Mouse (Mus musculus) liver, postnatal 0 days (tissue): ENCODE results near the gene Meaf6. TPM values are rescaled to one million over a fixed set of nuclear protein-coding genes. Genes with fewer than 3 reads are reported as not detected.

ENCODE experiments used
- ATAC-seq: fragments of 200-750 bp; cut with Nextera tagmentation; 2 replicates; pipeline ENCODE4 v1.8.0; 2017; ENCODE audit warnings: mild to moderate bottlenecking, moderate library complexity
- DNase-seq: peaks from one replicate; pipeline ENCODE4 v3.0.0-alpha.2; 2016
- H3K27ac ChIP-seq: fragments of 300-500 bp; sonication (generic); 2 replicates; pipeline ENCODE4 v1.5.1; 2014; ENCODE audit warnings: antibody characterized with exemption, moderate library complexity, mild to moderate bottlenecking, low read depth
- H3K27me3 ChIP-seq: fragments of 300-500 bp; sonication (generic); 2 replicates; pipeline ENCODE4 v1.6.1; 2014; ENCODE audit warnings: low read length, control low read depth, mixed read lengths; ENCODE audit not compliant: insufficient read depth
- H3K36me3 ChIP-seq: fragments of 300-500 bp; sonication (generic); replicated peaks from 2 replicates; pipeline ENCODE4 v1.6.1; 2014; ENCODE audit warnings: mild to moderate bottlenecking, control low read depth, low read length, moderate library complexity, mixed read lengths; ENCODE audit not compliant: insufficient read depth
- H3K4me1 ChIP-seq: fragments of 300-500 bp; sonication (generic); 2 replicates; pipeline ENCODE4 v1.6.1; 2014; ENCODE audit warnings: antibody characterized with exemption, mild to moderate bottlenecking, control low read depth; ENCODE audit not compliant: insufficient read depth
- H3K4me2 ChIP-seq: fragments of 300-500 bp; sonication (generic); 2 replicates; pipeline ENCODE4 v1.6.1; 2014; ENCODE audit warnings: low read depth, mild to moderate bottlenecking, low read length, moderate library complexity, mixed read lengths
- H3K4me3 ChIP-seq: fragments of 300-500 bp; sonication (generic); 2 replicates; pipeline ENCODE4 v1.5.1; 2014; ENCODE audit warnings: low read depth, low read length
- H3K9ac ChIP-seq: fragments of 300-500 bp; sonication (generic); replicated peaks from 2 replicates; pipeline ENCODE4 v1.6.1; 2014; ENCODE audit warnings: mild to moderate bottlenecking, moderate library complexity
- H3K9me3 ChIP-seq: fragments of 300-500 bp; sonication (generic); 2 replicates; pipeline ENCODE4 v1.6.1; 2016; ENCODE audit warnings: mild to moderate bottlenecking, control low read depth, low read length, mixed read lengths
- CTCF ChIP-seq: sonication (generic); IDR thresholded peaks from 2 replicates; pipeline ENCODE4 v1.5.1; 2016; ENCODE audit warnings: antibody characterized with exemption, low read depth
- EP300 ChIP-seq: IDR thresholded peaks from 2 replicates; pipeline ENCODE4 v1.6.1; 2016; ENCODE audit warnings: antibody characterized with exemption, low read depth, mild to moderate bottlenecking
- WGBS: fragments of 180-500 bp; shearing (Covaris S2); extraction: QIAGEN DNeasy Blood & Tissue Kit; methylation state at CpG from one replicate; pipeline ENCODE4 v1.1.7; 2014; ENCODE audit not compliant: insufficient replicate concordance; 5-methylcytosine and 5-hydroxymethylcytosine counted together
- polyA plus RNA-seq: library from polyadenylated mRNA; unstranded; fragments of >200 nt; fragmentation: Nextera tagmentation; extraction: Ambion mirVana; gene quantifications from 2 replicates; pipeline ENCODE4 v1.2.1, GENCODE M21; 2015

The Meaf6 gene
- polyA plus RNA-seq, 1 experiment from 2014 or later, result 15.2 TPM

GRCm38 (mm10) chr4:125059025-125059424 lies 25.9 kb upstream of the Meaf6 start:
- TF ChIP-seq EP300 (no peak), CTCF (peak; percentile 88)
- ATAC-seq (peak; percentile 64), DNase-seq (peak; percentile 59)
- Histone ChIP-seq H3K4me1 (peaks cover 4% of the 10 kb centered on the region; the same call in 1 of the 2 replicates), H3K27ac (no peak overlapping the region), H3K9ac (no peak overlapping the region), H3K36me3 (peaks cover 20% of the 10 kb centered on the region), H3K27me3 (no peaks in the 10 kb centered on the region), H3K9me3 (no peaks in the 10 kb centered on the region), H3K4me2 (peak overlapping the region; percentile 47), H3K4me3 (no peak overlapping the region)
- WGBS, result 7% methylated on average over 8 of the region's 8 CpGs

GRCm38 (mm10) chr4:125063829-125064228 lies 21.1 kb upstream of the Meaf6 start:
- WGBS, result 55% methylated on average over 8 of the region's 8 CpGs
- Histone ChIP-seq H3K9ac (no peak overlapping the region), H3K36me3 (peaks cover 4% of the 10 kb centered on the region; the same call in 1 of the 2 replicates), H3K4me3 (no peak overlapping the region), H3K4me2 (no peak overlapping the region), H3K9me3 (no peaks in the 10 kb centered on the region), H3K27ac (no peak overlapping the region), H3K4me1 (peaks cover 11% of the 10 kb centered on the region), H3K27me3 (no peaks in the 10 kb centered on the region)
- ATAC-seq, result no peak
- TF ChIP-seq EP300 (no peak), CTCF (no peak)
- no peak for DNase-seq

DNA sequence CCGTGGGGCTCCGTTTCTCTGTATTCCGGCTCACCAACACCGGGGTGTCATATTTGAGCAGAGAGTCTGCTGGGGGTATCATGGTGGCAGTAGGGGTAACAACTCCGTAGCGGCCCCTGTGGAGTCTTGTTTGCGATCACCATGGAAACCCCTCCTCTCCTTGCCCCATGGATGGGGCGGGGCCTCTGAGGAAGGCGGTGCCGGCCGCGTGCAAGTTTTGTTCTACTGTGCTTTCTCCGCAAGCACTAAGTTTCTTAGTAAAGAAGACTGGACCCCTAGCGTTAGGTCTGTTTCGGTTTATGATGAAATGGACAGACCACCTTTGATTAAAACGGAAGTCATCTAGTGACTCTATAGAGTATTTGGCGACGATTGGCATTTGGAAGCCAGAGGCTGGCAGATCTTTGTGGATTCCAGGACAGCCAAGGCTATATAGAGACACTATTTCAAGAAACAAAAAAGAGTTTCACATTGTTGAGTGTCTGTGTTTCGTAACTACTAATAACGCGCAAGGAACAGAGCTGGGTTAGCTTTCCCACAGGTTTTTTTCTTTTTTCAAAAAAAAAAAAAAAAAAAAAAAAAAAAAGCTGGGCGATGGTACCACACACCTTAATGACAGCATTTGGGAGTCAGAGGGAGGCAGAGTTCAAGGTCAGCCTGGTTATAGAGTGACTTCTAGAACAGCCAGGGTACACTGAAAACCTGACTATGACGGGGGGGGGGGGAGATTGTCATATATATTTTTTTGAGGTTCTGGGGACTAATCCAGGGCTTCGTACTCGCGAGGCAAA lies 19.2 kb upstream of the Meaf6 start, which contains the start of gene Dnali1:
Gene Dnali1 (minus strand): TSS at position 187 of the 791 bp plus-strand sequence.
- ATAC-seq, result peak; percentile 20; the same call in 1 of the 2 replicates

GRCm38 (mm10) chr4:125066490-125067370 lies 18.2 kb upstream of the Meaf6 start, which contains the start of gene Snip1:
Gene Snip1, plus strand, starts transcription at chr4:125066672.
- peaks cover 11% of the 10 kb centered on the region for H3K4me1 ChIP-seq
- peaks cover 27% of the 10 kb centered on the region for H3K36me3 ChIP-seq
- peak within 1 kb of the TSS; percentile 80 for H3K27ac ChIP-seq
- H3K4me3 ChIP-seq, result peak within 1 kb of the TSS; percentile 85
- H3K9ac ChIP-seq, result peak within 1 kb of the TSS; percentile 81
- ATAC-seq (peak; percentile 97), DNase-seq (peak; percentile 95)
- under 1% methylated on average over 63 of the region's 78 CpGs for WGBS
- no peak for TF ChIP-seq CTCF
- TF ChIP-seq EP300, result 0 out of 2 replicates have a peak, but pooled peaks have one; percentile 24
- no peaks in the 10 kb centered on the region for H3K27me3 ChIP-seq
- H3K9me3 ChIP-seq, result no peaks in the 10 kb centered on the region
- peak within 1 kb of the TSS; percentile 96 for H3K4me2 ChIP-seq

More for the DNA sequence above, 19.2 kb upstream of the Meaf6 start, which contains the start of gene Dnali1:
- H3K27me3 ChIP-seq, result no peaks in the 10 kb centered on the region
- H3K36me3 ChIP-seq, result peaks cover 17% of the 10 kb centered on the region
- TF ChIP-seq CTCF (0 out of 2 replicates have a peak, but pooled peaks have one; percentile 2), EP300 (no peak)
- peak within 1 kb of the TSS; percentile 81 for H3K9ac ChIP-seq
- WGBS, result 2% methylated on average over 26 of the region's 26 CpGs
- peak; percentile 70 for DNase-seq
- peak within 1 kb of the TSS; percentile 96 for H3K4me2 ChIP-seq
- no peaks in the 10 kb centered on the region for H3K9me3 ChIP-seq
- peak within 1 kb of the TSS; percentile 85 for H3K4me3 ChIP-seq
- peak within 1 kb of the TSS; percentile 80 for H3K27ac ChIP-seq
- H3K4me1 ChIP-seq, result peaks cover 11% of the 10 kb centered on the region

- Histone ChIP-seq H3K9me3 (no peaks in the 10 kb centered on the region), H3K4me1 (no peaks in the 10 kb centered on the region), H3K4me3 (no peak overlapping the region), H3K9ac (no peak overlapping the region), H3K36me3 (peaks cover 31% of the 10 kb centered on the region), H3K4me2 (no peak overlapping the region), H3K27ac (no peak overlapping the region), H3K27me3 (no peaks in the 10 kb centered on the region)
- 81% methylated on average over 2 of the region's 2 CpGs for WGBS
- ATAC-seq (no peak), DNase-seq (no peak)
- TF ChIP-seq EP300 (no peak), CTCF (no peak)
Observed at GRCm38 (mm10) chr4:125077700-125078099, 7.2 kb upstream of the Meaf6 start.

- no peak for ATAC-seq
- no peak overlapping the region for H3K27ac ChIP-seq
- no peak overlapping the region for H3K9ac ChIP-seq
- H3K4me2 ChIP-seq, result no peak overlapping the region
- H3K4me1 ChIP-seq, result peaks cover under 1% of the 10 kb centered on the region; the same call in 1 of the 2 replicates
- H3K27me3 ChIP-seq, result no peaks in the 10 kb centered on the region
- WGBS, result 84% methylated on average over 2 of the region's 2 CpGs
- DNase-seq, result no peak
- H3K9me3 ChIP-seq, result no peaks in the 10 kb centered on the region
- H3K4me3 ChIP-seq, result no peak overlapping the region
- TF ChIP-seq CTCF (no peak), EP300 (no peak)
- peaks cover 21% of the 10 kb centered on the region for H3K36me3 ChIP-seq
Observed at GRCm38 (mm10) chr4:125078698-125079097, 6.2 kb upstream of the Meaf6 start.
